Mouse (Mus musculus) ES-E14 (cell line): Measurements from ENCODE around the gene Draxin.

ENCODE experiments used
- CHD2 ChIP-seq: IDR thresholded peaks from 2 replicates; pipeline ENCODE4 v1.6.1; 2014; ENCODE audit warnings: mild to moderate bottlenecking, low read depth, low read length, inconsistent platforms
- ZC3H11A ChIP-seq: IDR thresholded peaks from 2 replicates; pipeline ENCODE4 v1.6.1; 2012; ENCODE audit warnings: low read depth, mild to moderate bottlenecking, inconsistent platforms, low read length, borderline replicate concordance

DNA sequence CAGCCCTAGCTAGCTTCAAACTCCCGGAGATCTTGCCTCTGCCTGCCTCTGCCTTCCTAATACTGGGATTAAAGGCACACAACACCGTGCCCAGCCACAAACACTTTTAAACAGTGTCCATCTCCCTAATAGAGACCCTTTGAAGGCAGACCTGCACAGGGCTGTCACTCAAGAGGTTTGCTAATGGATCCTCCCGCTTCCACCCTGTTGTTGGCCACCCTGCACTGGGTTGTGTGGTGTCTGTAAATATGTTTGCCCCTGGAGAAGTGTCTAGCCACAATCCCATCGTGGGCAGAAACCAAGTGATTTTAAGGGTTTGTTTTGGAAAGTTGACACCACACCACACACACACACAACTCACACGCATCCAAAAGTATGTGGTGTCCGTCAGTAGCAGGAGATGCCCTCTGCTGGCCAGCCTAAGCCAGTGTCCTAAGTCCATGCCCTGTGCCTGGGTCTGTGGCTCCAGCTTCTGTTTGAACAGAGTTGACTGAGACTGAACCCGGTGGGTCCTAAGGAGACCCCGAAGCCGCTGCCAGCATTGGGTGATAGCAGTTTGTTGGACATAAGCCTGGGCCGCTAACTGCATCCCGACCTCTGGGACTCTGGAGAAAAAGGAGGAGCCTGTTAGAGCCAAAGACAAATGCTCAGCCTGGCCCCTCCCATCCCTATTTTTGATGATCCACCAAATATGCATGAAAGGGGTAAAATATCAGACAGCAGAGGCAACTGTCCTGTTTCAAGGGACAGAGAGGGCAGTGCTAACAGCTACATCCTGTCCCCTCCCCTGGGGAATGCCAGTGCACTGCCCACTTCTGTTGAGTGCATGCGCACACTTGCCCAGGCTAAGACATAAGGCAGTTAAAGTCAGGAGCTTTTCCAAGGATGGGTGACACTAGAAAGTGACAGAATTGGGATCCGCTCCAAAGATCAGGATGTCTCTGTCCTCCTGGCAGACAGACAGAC, 70.1 kb downstream of the Draxin start:
- TF ChIP-seq ZC3H11A (no peak), CHD2 (no peak)
